Mouse (Mus musculus): ENCODE data around the gene Sept7. TPM values are rescaled to one million over a fixed set of nuclear protein-coding genes. Genes with fewer than 3 reads are reported as not detected.

Gene Sept7
- polyA plus RNA-seq, 1 experiment, result 8.8 TPM

- TF ChIP-seq CTCF (IDR thresholded peaks at IDR 0.05; ENCODE audit: control insufficient read depth, insufficient read depth, insufficient replicate concordance, low read depth, low read length) (no peak), POLR2A (IDR thresholded peaks at IDR 0.05; ENCODE audit: control insufficient read depth, low read depth, low read length) (no peak)
- H3K4me1 ChIP-seq (ENCODE audit: control insufficient read depth, insufficient read depth, low read length), result no peaks in the 10 kb centered on the region
- H3K36me3 ChIP-seq (ENCODE audit: control insufficient read depth, insufficient read depth, low read length), result no peaks in the 10 kb centered on the region
- no peak overlapping the region for H3K4me3 ChIP-seq (ENCODE audit: control insufficient read depth, low read depth, low read length)
- no peaks in the 10 kb centered on the region for H3K27me3 ChIP-seq (ENCODE audit: control insufficient read depth, insufficient read depth, low read length)
- no peak overlapping the region for H3K27ac ChIP-seq (ENCODE audit: control insufficient read depth, insufficient read depth, low read depth, low read length)
These were observed 8.1 kb upstream of the Sept7 start for GRCm38 (mm10) chr9:25243926-25244657.

- no peak overlapping the region for H3K27ac ChIP-seq (ENCODE audit: control insufficient read depth, insufficient read depth, low read depth, low read length)
- H3K27me3 ChIP-seq (ENCODE audit: control insufficient read depth, insufficient read depth, low read length), result no peaks in the 10 kb centered on the region
- no peak for TF ChIP-seq CTCF (IDR thresholded peaks at IDR 0.05; ENCODE audit: control insufficient read depth, insufficient read depth, insufficient replicate concordance, low read depth, low read length)
These were observed 7.1 kb upstream of the Sept7 start for GRCm38 (mm10) chr9:25245125-25245524.

GRCm38 (mm10) chr9:25246508-25246907, 5.7 kb upstream of the Sept7 start:
- H3K27ac ChIP-seq (ENCODE audit: control insufficient read depth, insufficient read depth, low read depth, low read length), result no peak overlapping the region; the same call in 1 of the 2 replicates
- no peaks in the 10 kb centered on the region for H3K27me3 ChIP-seq (ENCODE audit: control insufficient read depth, insufficient read depth, low read length)
- H3K36me3 ChIP-seq (ENCODE audit: control insufficient read depth, insufficient read depth, low read length), result no peaks in the 10 kb centered on the region
- no peak overlapping the region for H3K4me3 ChIP-seq (ENCODE audit: control insufficient read depth, low read depth, low read length)
- no peak for TF ChIP-seq POLR2A (IDR thresholded peaks at IDR 0.05; ENCODE audit: control insufficient read depth, low read depth, low read length)
- no peak for TF ChIP-seq CTCF (IDR thresholded peaks at IDR 0.05; ENCODE audit: control insufficient read depth, insufficient read depth, insufficient replicate concordance, low read depth, low read length)
- no peaks in the 10 kb centered on the region for H3K4me1 ChIP-seq (ENCODE audit: control insufficient read depth, insufficient read depth, low read length)

More at GRCm38 (mm10) chr9:25245125-25245524, 7.1 kb upstream of the Sept7 start:
- no peaks in the 10 kb centered on the region for H3K36me3 ChIP-seq (ENCODE audit: control insufficient read depth, insufficient read depth, low read length)
- no peak overlapping the region for H3K4me3 ChIP-seq (ENCODE audit: control insufficient read depth, low read depth, low read length)
- H3K4me1 ChIP-seq (ENCODE audit: control insufficient read depth, insufficient read depth, low read length), result no peaks in the 10 kb centered on the region

GRCm38 (mm10) chr9:25251174-25251573, 1.1 kb upstream of the Sept7 start:
- H3K27me3 ChIP-seq (ENCODE audit: control insufficient read depth, insufficient read depth, low read length), result no peaks in the 10 kb centered on the region
- no peaks in the 10 kb centered on the region for H3K36me3 ChIP-seq (ENCODE audit: control insufficient read depth, insufficient read depth, low read length)
- peak overlapping the region; percentile 90 for H3K4me3 ChIP-seq (ENCODE audit: control insufficient read depth, low read depth, low read length)
- peaks cover 2% of the 10 kb centered on the region; the same call in 1 of the 2 replicates for H3K4me1 ChIP-seq (ENCODE audit: control insufficient read depth, insufficient read depth, low read length)
- peak overlapping the region; percentile 93 for H3K27ac ChIP-seq (ENCODE audit: control insufficient read depth, insufficient read depth, low read depth, low read length)
- TF ChIP-seq CTCF (IDR thresholded peaks at IDR 0.05; ENCODE audit: control insufficient read depth, insufficient read depth, insufficient replicate concordance, low read depth, low read length) (no peak), POLR2A (IDR thresholded peaks at IDR 0.05; ENCODE audit: control insufficient read depth, low read depth, low read length) (no peak)

GRCm38 (mm10) chr9:25251611-25252282, 492 bp upstream of the Sept7 start:
- no peaks in the 10 kb centered on the region for H3K36me3 ChIP-seq (ENCODE audit: control insufficient read depth, insufficient read depth, low read length)
- H3K27ac ChIP-seq (ENCODE audit: control insufficient read depth, insufficient read depth, low read depth, low read length), result peak overlapping the region; percentile 93
- no peaks in the 10 kb centered on the region for H3K27me3 ChIP-seq (ENCODE audit: control insufficient read depth, insufficient read depth, low read length)
- peaks cover 2% of the 10 kb centered on the region; the same call in 1 of the 2 replicates for H3K4me1 ChIP-seq (ENCODE audit: control insufficient read depth, insufficient read depth, low read length)
- peak overlapping the region; percentile 90 for H3K4me3 ChIP-seq (ENCODE audit: control insufficient read depth, low read depth, low read length)
- TF ChIP-seq CTCF (IDR thresholded peaks at IDR 0.05; ENCODE audit: control insufficient read depth, insufficient read depth, insufficient replicate concordance, low read depth, low read length) (no peak), POLR2A (IDR thresholded peaks at IDR 0.05; ENCODE audit: control insufficient read depth, low read depth, low read length) (no peak; the same call in 1 of the 2 replicates)

- TF ChIP-seq CTCF (IDR thresholded peaks at IDR 0.05; ENCODE audit: control insufficient read depth, insufficient read depth, insufficient replicate concordance, low read depth, low read length) (0 out of 2 replicates have a peak, but pooled peaks have one; percentile 20), POLR2A (IDR thresholded peaks at IDR 0.05; ENCODE audit: control insufficient read depth, low read depth, low read length) (peak; percentile 20; the same call in 1 of the 2 replicates)
- Histone ChIP-seq H3K27me3 (ENCODE audit: control insufficient read depth, insufficient read depth, low read length) (no peaks in the 10 kb centered on the region), H3K4me1 (ENCODE audit: control insufficient read depth, insufficient read depth, low read length) (peaks cover 2% of the 10 kb centered on the region; the same call in 1 of the 2 replicates), H3K36me3 (ENCODE audit: control insufficient read depth, insufficient read depth, low read length) (no peaks in the 10 kb centered on the region), H3K27ac (ENCODE audit: control insufficient read depth, insufficient read depth, low read depth, low read length) (peak overlapping the region; percentile 93), H3K4me3 (ENCODE audit: control insufficient read depth, low read depth, low read length) (peak overlapping the region; percentile 90)
These were observed 679 bp downstream of the Sept7 start for GRCm38 (mm10) chr9:25252759-25253477.

GRCm38 (mm10) chr9:25253478-25253824, 1.2 kb downstream of the Sept7 start:
- H3K27ac ChIP-seq (ENCODE audit: control insufficient read depth, insufficient read depth, low read depth, low read length), result peak overlapping the region; percentile 93
- H3K4me3 ChIP-seq (ENCODE audit: control insufficient read depth, low read depth, low read length), result peak overlapping the region; percentile 90
- no peaks in the 10 kb centered on the region for H3K27me3 ChIP-seq (ENCODE audit: control insufficient read depth, insufficient read depth, low read length)
- H3K36me3 ChIP-seq (ENCODE audit: control insufficient read depth, insufficient read depth, low read length), result no peaks in the 10 kb centered on the region
- TF ChIP-seq POLR2A (IDR thresholded peaks at IDR 0.05; ENCODE audit: control insufficient read depth, low read depth, low read length) (no peak; the same call in 1 of the 2 replicates), CTCF (IDR thresholded peaks at IDR 0.05; ENCODE audit: control insufficient read depth, insufficient read depth, insufficient replicate concordance, low read depth, low read length) (no peak)
- H3K4me1 ChIP-seq (ENCODE audit: control insufficient read depth, insufficient read depth, low read length), result peaks cover 2% of the 10 kb centered on the region; the same call in 1 of the 2 replicates

All from testis, adult 2 months (tissue).